Mouse (Mus musculus) CH12.LX (cell line): ENCODE measurements at regions not wholly inside any gene's neighbourhood (a gene's known extent, or its start where the extent isn't known, plus 50 kb on each side); places are given as distances from the start of the nearest gene placed in this dataset.
A peak's percentile ranks its signal among the peaks of the same experiment; 100 is the strongest.

Experiments used
- DNase-seq: peaks from one replicate; pipeline ENCODE4 v3.0.0-alpha.2; 2013; ENCODE audit errors: extremely low read depth
- H3K27ac ChIP-seq: 2 replicates; pipeline ENCODE4 v1.5.1; 2012; ENCODE audit warnings: low read depth, mild to moderate bottlenecking, control low read depth, moderate library complexity; ENCODE audit not compliant: insufficient read depth
- H3K27me3 ChIP-seq: replicated peaks from 2 replicates; pipeline ENCODE3; 2012; ENCODE audit warnings: inconsistent platforms
- H3K36me3 ChIP-seq, 2 experiments: replicated peaks in 1 of 2; 2 replicates each; pipeline versions ENCODE3 to v1.6.1; 2012; ENCODE audit warnings: inconsistent platforms in 1 of 2, low read length in 1 of 2, mild to moderate bottlenecking in 1 of 2, mixed read lengths in 1 of 2, moderate library complexity in 1 of 2; ENCODE audit not compliant: control insufficient read depth in 1 of 2, insufficient read depth in 1 of 2
- H3K4me1 ChIP-seq, 2 experiments: 2 replicates each; pipeline ENCODE4 v1.6.1; 2012; ENCODE audit warnings: inconsistent platforms in 1 of 2, moderate library complexity in 1 of 2; ENCODE audit not compliant: insufficient read depth in 2 of 2, control insufficient read depth in 1 of 2
- H3K4me2 ChIP-seq: 2 replicates; pipeline ENCODE4 v1.6.1; 2012; ENCODE audit warnings: low read depth, mild to moderate bottlenecking, control low read depth; ENCODE audit not compliant: poor library complexity, insufficient read depth, severe bottlenecking
- H3K4me3 ChIP-seq, 3 experiments: fragments of 150-350 bp in 1 of 3; sonication (generic) in 1 of 3; replicated peaks in 1 of 3; 2 replicates each; pipeline versions ENCODE3 to v1.5.1; 2011 to 2012; ENCODE audit warnings: low read depth in 2 of 3, low read length in 2 of 3, mild to moderate bottlenecking in 2 of 3, moderate library complexity in 2 of 3, control low read depth in 1 of 3, improper control_type of control experiment in 1 of 3, inconsistent platforms in 1 of 3, mixed read lengths in 1 of 3; ENCODE audit not compliant: poor library complexity in 1 of 3
- H3K79me2 ChIP-seq: replicated peaks from 2 replicates; pipeline ENCODE4 v1.6.1; 2012; ENCODE audit warnings: mild to moderate bottlenecking, moderate library complexity; ENCODE audit not compliant: control insufficient read depth, poor library complexity, insufficient read depth, severe bottlenecking; ENCODE audit errors: extremely low read depth
- H3K9ac ChIP-seq: 2 replicates; pipeline ENCODE4 v1.6.1; 2012; ENCODE audit warnings: low read depth, mild to moderate bottlenecking, control low read depth, moderate library complexity; ENCODE audit not compliant: insufficient read depth
- H3K9me3 ChIP-seq: replicated peaks from 2 replicates; pipeline ENCODE3; 2012; ENCODE audit warnings: low read length, inconsistent platforms, mixed read lengths
- BHLHE40 ChIP-seq: IDR thresholded peaks from 2 replicates; pipeline ENCODE4 v1.6.1; 2011; ENCODE audit warnings: mild to moderate bottlenecking, low read depth, low read length, improper control_type of control experiment
- CTCF ChIP-seq, 2 experiments: IDR thresholded peaks in 1 of 2; conservative IDR thresholded peaks in 1 of 2; 2 replicates each; pipeline ENCODE4 v1.5.1; 2011 to 2012; ENCODE audit warnings: low read depth in 2 of 2, low read length in 2 of 2, improper control_type of control experiment in 1 of 2, inconsistent platforms in 1 of 2, mild to moderate bottlenecking in 1 of 2, moderate library complexity in 1 of 2
- ELF1 ChIP-seq: IDR thresholded peaks from 2 replicates; pipeline ENCODE4 v1.6.1; 2014; ENCODE audit warnings: low read depth, mild to moderate bottlenecking, inconsistent platforms, low read length, improper control_type of control experiment
- ETS1 ChIP-seq: conservative IDR thresholded peaks from 2 replicates; pipeline ENCODE4 v1.6.1; 2012; ENCODE audit warnings: low read depth, mild to moderate bottlenecking, inconsistent platforms, low read length, improper control_type of control experiment, moderate library complexity
- HCFC1 ChIP-seq: IDR thresholded peaks from 2 replicates; pipeline ENCODE4 v1.6.1; 2012; ENCODE audit warnings: low read depth, mild to moderate bottlenecking, inconsistent platforms, low read length, improper control_type of control experiment
- IRF4 ChIP-seq: IDR thresholded peaks from 2 replicates; pipeline ENCODE4 v1.6.1; 2014; ENCODE audit warnings: low read depth, mild to moderate bottlenecking, inconsistent platforms, low read length, improper control_type of control experiment
- MAFK ChIP-seq: IDR thresholded peaks from 2 replicates; pipeline ENCODE4 v1.6.1; 2011; ENCODE audit warnings: low read length, improper control_type of control experiment; ENCODE audit not compliant: insufficient replicate concordance
- MAX ChIP-seq: IDR thresholded peaks from 2 replicates; pipeline ENCODE4 v1.6.1; 2011; ENCODE audit warnings: low read length, improper control_type of control experiment
- MAZ ChIP-seq: IDR thresholded peaks from 2 replicates; pipeline ENCODE4 v1.6.1; 2012; ENCODE audit warnings: low read depth, mild to moderate bottlenecking, inconsistent platforms, low read length, improper control_type of control experiment, moderate library complexity
- MEF2A ChIP-seq: IDR thresholded peaks from 2 replicates; pipeline ENCODE4 v1.6.1; 2014; ENCODE audit warnings: low read depth, mild to moderate bottlenecking, inconsistent platforms, low read length, improper control_type of control experiment, borderline replicate concordance
- MXI1 ChIP-seq: IDR thresholded peaks from 2 replicates; pipeline ENCODE4 v1.6.1; 2011; ENCODE audit warnings: mild to moderate bottlenecking, low read depth, low read length, improper control_type of control experiment
- NRF1 ChIP-seq: IDR thresholded peaks from 2 replicates; pipeline ENCODE4 v1.6.1; 2014; ENCODE audit warnings: low read depth, mild to moderate bottlenecking, inconsistent platforms, low read length, improper control_type of control experiment, moderate library complexity
- PAX5 ChIP-seq: IDR thresholded peaks from 2 replicates; pipeline ENCODE4 v1.6.1; 2012; ENCODE audit warnings: low read length, inconsistent platforms, mixed read lengths
- POLR2AphosphoS2 ChIP-seq: IDR thresholded peaks from 2 replicates; pipeline ENCODE4 v1.6.1; 2011; ENCODE audit warnings: low read depth, low read length, improper control_type of control experiment
- RAD21 ChIP-seq: IDR thresholded peaks from 2 replicates; pipeline ENCODE4 v1.6.1; 2011; ENCODE audit warnings: low read depth, mild to moderate bottlenecking, low read length, improper control_type of control experiment, moderate library complexity
- SIN3A ChIP-seq: IDR thresholded peaks from 2 replicates; pipeline ENCODE4 v1.6.1; 2012; ENCODE audit warnings: low read length, improper control_type of control experiment, inconsistent platforms
- SMC3 ChIP-seq: IDR thresholded peaks from 2 replicates; pipeline ENCODE4 v1.6.1; 2011; ENCODE audit warnings: low read depth, low read length, improper control_type of control experiment
- TBP ChIP-seq: conservative IDR thresholded peaks from 2 replicates; pipeline ENCODE4 v1.6.1; 2011; ENCODE audit warnings: low read depth, low read length, improper control_type of control experiment
- ZC3H11A ChIP-seq: IDR thresholded peaks from 2 replicates; pipeline ENCODE4 v1.6.1; 2012; ENCODE audit warnings: low read depth, mild to moderate bottlenecking, inconsistent platforms, low read length, improper control_type of control experiment
- ZKSCAN1 ChIP-seq: IDR thresholded peaks from 2 replicates; pipeline ENCODE4 v1.6.1; 2012; ENCODE audit warnings: low read depth, inconsistent platforms, low read length, improper control_type of control experiment, borderline replicate concordance
- ZMIZ1 ChIP-seq: IDR thresholded peaks from 2 replicates; pipeline ENCODE4 v1.6.1; 2012; ENCODE audit warnings: low read depth, mild to moderate bottlenecking, inconsistent platforms, low read length, improper control_type of control experiment
- ZNF384 ChIP-seq: IDR thresholded peaks from 2 replicates; pipeline ENCODE4 v1.6.1; 2012; ENCODE audit warnings: low read depth, low read length, improper control_type of control experiment, inconsistent platforms
- dilution Hi-C: fragments of 300-500 bp; cut with MboI; formaldehyde crosslinking; loops from 2 replicates; pipeline ENCODE4 v1.14.3; 2020; ENCODE audit warnings: low sequenced_read_pairs; ENCODE audit not compliant: extremely low pct_unique_long_range_greater_than_20kb, extremely low pct_ligation_motif_present
- in situ Hi-C: fragments of 300-500 bp; cut with MboI; formaldehyde crosslinking; loops from 3 replicates; pipeline ENCODE4 v1.14.3; 2019; ENCODE audit warnings: low sequenced_read_pairs, low pct_ligation_motif_present, low pct_unique_long_range_greater_than_20kb, mixed read lengths

GRCm38 (mm10) chr8:103438995-103439717 lies 653.7 kb upstream of the Cdh11 start:
- dilution Hi-C loops, result no loop called here

GRCm38 (mm10) chr8:103441163-103441562 lies 655.7 kb upstream of the Cdh11 start:
- in situ Hi-C loops (no loop called here), dilution Hi-C loops (no loop called here)
- Histone ChIP-seq H3K27me3 (peaks cover 9% of the 10 kb centered on the region), H3K4me1 (no peaks in the 10 kb centered on the region), H3K27ac (no peak overlapping the region), H3K36me3 (no peaks in the 10 kb centered on the region), H3K79me2 (no peaks in the 10 kb centered on the region), H3K4me3 (no peak overlapping the region), H3K9ac (no peak overlapping the region), H3K4me2 (no peak overlapping the region), H3K9me3 (no peaks in the 10 kb centered on the region)
- TF ChIP-seq ZC3H11A, result no peak
- no peak for TF ChIP-seq IRF4
- TF ChIP-seq BHLHE40, result no peak
- no peak for TF ChIP-seq NRF1
- TF ChIP-seq CTCF (conservative IDR thresholded peaks at IDR 0.05 in 1 of 2, IDR thresholded peaks at IDR 0.05 in 1 of 2; ENCODE audit: low read depth in 2 of 2, low read length in 2 of 2), result peak in 1 of 2 experiments; percentile 33; a peak in 2 of 4 replicates
- no peak for TF ChIP-seq SMC3
- no peak for TF ChIP-seq MAZ
- TF ChIP-seq SIN3A, result no peak
- peak; percentile 23 for TF ChIP-seq RAD21
- DNase-seq, result peak; percentile 15

More at GRCm38 (mm10) chr8:103438995-103439717, 653.7 kb upstream of the Cdh11 start:
- Histone ChIP-seq H3K79me2 (no peaks in the 10 kb centered on the region), H3K9me3 (no peaks in the 10 kb centered on the region), H3K4me2 (no peak overlapping the region), H3K36me3 (no peaks in the 10 kb centered on the region), H3K4me3 (no peak overlapping the region), H3K9ac (no peak overlapping the region), H3K27ac (no peak overlapping the region), H3K27me3 (peaks cover 3% of the 10 kb centered on the region), H3K4me1 (no peaks in the 10 kb centered on the region)
- DNase-seq, result no peak
- in situ Hi-C loops, result no loop called here
- TF ChIP-seq MAFK, result no peak
- TF ChIP-seq MEF2A, result no peak
- TF ChIP-seq, all 38 proteins: peak for 0

GRCm38 (mm10) chr8:103442420-103443125 lies 657.1 kb upstream of the Cdh11 start:
- no peaks in the 10 kb centered on the region for H3K9me3 ChIP-seq
- no peak for TF ChIP-seq MAZ
- no peak for TF ChIP-seq ZKSCAN1
- no peak for TF ChIP-seq MAX
- TF ChIP-seq PAX5, result no peak
- TF ChIP-seq ELF1, result no peak
- no peak for TF ChIP-seq NRF1
- no peak for TF ChIP-seq POLR2AphosphoS2
- TF ChIP-seq TBP, result no peak
- no peak for TF ChIP-seq SIN3A
- no peak for TF ChIP-seq SMC3
- no peak for TF ChIP-seq HCFC1
- no peak for TF ChIP-seq ETS1
- no peak for TF ChIP-seq ZMIZ1
- no peak for TF ChIP-seq ZNF384
- TF ChIP-seq MXI1, result no peak
- TF ChIP-seq, all 38 proteins: peak for 0
- no peak for DNase-seq
- in situ Hi-C loops, result no loop called here
- dilution Hi-C loops, result no loop called here
- no peak overlapping the region for H3K4me3 ChIP-seq
- H3K9ac ChIP-seq, result no peak overlapping the region
- H3K4me1 ChIP-seq, result no peaks in the 10 kb centered on the region
- no peak overlapping the region for H3K4me2 ChIP-seq
- no peaks in the 10 kb centered on the region for H3K36me3 ChIP-seq
- H3K27me3 ChIP-seq, result peaks cover 9% of the 10 kb centered on the region
- H3K27ac ChIP-seq, result no peak overlapping the region
- no peaks in the 10 kb centered on the region for H3K79me2 ChIP-seq
